Mouse (Mus musculus) hindbrain, embryonic 16.5 days (tissue): ENCODE data around the gene Cd248. TPM values are rescaled to one million over a fixed set of nuclear protein-coding genes. Genes with fewer than 3 reads are reported as not detected.

Source experiments
- ATAC-seq: fragments of 200-750 bp; cut with Nextera tagmentation; 2 replicates; pipeline ENCODE4 v1.8.0; 2017; ENCODE audit warnings: moderate TSS enrichment, moderate library complexity
- H3K27ac ChIP-seq: fragments of 300-500 bp; sonication (generic); 2 replicates; pipeline ENCODE4 v1.5.1; 2014; ENCODE audit warnings: low read depth, mild to moderate bottlenecking, control low read depth, low read length, moderate library complexity
- H3K27me3 ChIP-seq: fragments of 300-500 bp; sonication (generic); replicated peaks from 2 replicates; pipeline ENCODE4 v1.6.1; 2014; ENCODE audit warnings: low read length; ENCODE audit not compliant: control insufficient read depth, insufficient read depth
- H3K36me3 ChIP-seq: fragments of 300-500 bp; sonication (generic); 2 replicates; pipeline ENCODE4 v1.6.1; 2014; ENCODE audit warnings: mild to moderate bottlenecking, low read length, moderate library complexity, mixed read lengths; ENCODE audit not compliant: control insufficient read depth, insufficient read depth
- H3K4me1 ChIP-seq: fragments of 300-500 bp; sonication (generic); 2 replicates; pipeline ENCODE4 v1.6.1; 2014; ENCODE audit warnings: low read depth, low read length; ENCODE audit not compliant: control insufficient read depth, insufficient read depth
- H3K4me2 ChIP-seq: fragments of 300-500 bp; sonication (generic); 2 replicates; pipeline ENCODE4 v1.6.1; 2014; ENCODE audit warnings: mild to moderate bottlenecking, low read length, control low read depth, moderate library complexity
- H3K4me3 ChIP-seq: fragments of 300-500 bp; sonication (generic); 2 replicates; pipeline ENCODE4 v1.5.1; 2014; ENCODE audit warnings: mild to moderate bottlenecking, low read length, control low read depth, moderate library complexity
- H3K9ac ChIP-seq: fragments of 300-500 bp; sonication (generic); 2 replicates; pipeline ENCODE4 v1.6.1; 2014; ENCODE audit warnings: low read depth, mild to moderate bottlenecking, control low read depth, low read length, moderate library complexity
- H3K9me3 ChIP-seq: fragments of 300-500 bp; sonication (generic); 2 replicates; pipeline ENCODE4 v1.6.1; 2014; ENCODE audit warnings: mild to moderate bottlenecking, low read length, moderate library complexity; ENCODE audit not compliant: control insufficient read depth
- WGBS: fragments of 180-500 bp; shearing (Covaris S2); extraction: QIAGEN DNeasy Blood & Tissue Kit; methylation state at CpG from one replicate; pipeline ENCODE4 v1.1.7; 2014; 5-methylcytosine and 5-hydroxymethylcytosine counted together
- polyA plus RNA-seq: library from polyadenylated mRNA; unstranded; fragments of >200 nt; fragmentation: Nextera tagmentation; extraction: Ambion mirVana; gene quantifications from 2 replicates; pipeline ENCODE4 v1.2.1, GENCODE M21; 2015

The Cd248 gene
- polyA plus RNA-seq, 1 experiment from 2014 or later, result 14.5 TPM

DNA sequence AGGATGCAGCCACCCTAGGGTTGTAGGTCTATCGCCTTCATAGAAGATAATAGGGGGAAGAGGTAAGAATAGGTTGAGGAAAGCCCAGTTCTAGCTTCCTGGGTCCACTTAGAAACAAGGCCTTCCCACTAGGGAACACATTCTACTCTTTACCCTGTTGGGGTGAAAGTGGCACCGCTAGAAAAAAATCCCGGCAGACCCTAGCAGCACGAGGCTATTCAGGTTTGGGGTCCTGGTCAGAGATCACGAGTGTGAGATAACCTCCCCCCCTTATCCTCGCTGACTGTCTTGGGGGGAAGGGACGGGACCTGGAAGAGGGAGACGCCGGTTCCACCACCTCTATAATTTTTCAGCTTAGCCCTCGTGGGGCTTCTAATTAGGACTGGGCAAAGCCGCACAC is 3.2 kb downstream of the Cd248 start:
- Histone ChIP-seq H3K36me3 (no peaks in the 10 kb centered on the region), H3K27ac (peak overlapping the region; percentile 54), H3K9me3 (no peaks in the 10 kb centered on the region), H3K4me3 (peak overlapping the region; percentile 45), H3K27me3 (peaks cover 16% of the 10 kb centered on the region), H3K9ac (peak overlapping the region; percentile 63; the same call in 1 of the 2 replicates), H3K4me1 (peaks cover 25% of the 10 kb centered on the region), H3K4me2 (peak overlapping the region; percentile 81)
- ATAC-seq, result no peak
- WGBS, result 10% methylated on average over 11 of the region's 11 CpGs

DNA sequence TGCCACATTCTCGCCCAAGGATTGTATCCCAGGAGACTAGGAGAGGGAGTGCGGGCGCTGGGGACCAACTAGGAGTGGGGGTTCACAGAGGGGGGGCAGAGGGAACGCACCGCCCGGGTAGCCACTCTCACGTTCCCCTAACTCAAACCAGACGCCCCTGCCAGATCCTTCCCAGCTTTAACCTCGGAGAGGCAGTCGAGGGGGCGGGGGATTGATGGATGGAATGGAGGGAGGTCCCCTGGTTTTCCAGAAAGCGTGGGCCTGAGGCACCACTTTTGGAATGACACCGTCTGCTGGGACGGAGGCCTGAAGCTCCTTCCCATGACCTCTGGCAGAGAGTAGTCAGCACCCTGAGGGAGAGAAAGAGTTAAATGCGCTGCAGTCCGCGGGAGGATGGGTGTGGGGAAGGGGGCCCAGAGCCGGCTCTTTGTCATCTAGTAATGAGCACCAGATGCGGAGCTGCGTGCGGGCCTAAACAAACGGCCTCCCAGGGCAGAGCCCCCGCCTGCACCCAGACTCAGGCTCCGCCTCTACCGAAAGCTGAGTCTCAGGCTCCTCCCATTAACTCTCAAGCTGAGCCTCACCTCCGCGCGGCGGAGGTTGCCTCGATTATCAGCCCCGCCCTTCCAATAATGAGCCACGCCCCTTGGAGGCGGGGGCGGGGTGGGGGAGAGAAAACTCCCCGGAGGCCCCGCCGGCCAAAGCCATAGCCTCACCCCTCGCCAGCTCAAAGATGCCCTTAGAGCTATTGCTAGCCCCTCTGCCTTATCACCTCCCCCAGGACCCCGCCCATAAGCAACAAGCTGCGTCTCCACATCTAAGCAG is 3.9 kb downstream of the Cd248 start:
- peak; percentile 71 for ATAC-seq
- 1% methylated on average over 38 of the region's 40 CpGs for WGBS
- Histone ChIP-seq H3K9ac (peak overlapping the region; percentile 63), H3K4me1 (peaks cover 25% of the 10 kb centered on the region), H3K9me3 (no peaks in the 10 kb centered on the region), H3K4me3 (peak overlapping the region; percentile 45), H3K36me3 (no peaks in the 10 kb centered on the region), H3K27ac (peak overlapping the region; percentile 54), H3K4me2 (peak overlapping the region; percentile 81), H3K27me3 (peaks cover 15% of the 10 kb centered on the region)

DNA sequence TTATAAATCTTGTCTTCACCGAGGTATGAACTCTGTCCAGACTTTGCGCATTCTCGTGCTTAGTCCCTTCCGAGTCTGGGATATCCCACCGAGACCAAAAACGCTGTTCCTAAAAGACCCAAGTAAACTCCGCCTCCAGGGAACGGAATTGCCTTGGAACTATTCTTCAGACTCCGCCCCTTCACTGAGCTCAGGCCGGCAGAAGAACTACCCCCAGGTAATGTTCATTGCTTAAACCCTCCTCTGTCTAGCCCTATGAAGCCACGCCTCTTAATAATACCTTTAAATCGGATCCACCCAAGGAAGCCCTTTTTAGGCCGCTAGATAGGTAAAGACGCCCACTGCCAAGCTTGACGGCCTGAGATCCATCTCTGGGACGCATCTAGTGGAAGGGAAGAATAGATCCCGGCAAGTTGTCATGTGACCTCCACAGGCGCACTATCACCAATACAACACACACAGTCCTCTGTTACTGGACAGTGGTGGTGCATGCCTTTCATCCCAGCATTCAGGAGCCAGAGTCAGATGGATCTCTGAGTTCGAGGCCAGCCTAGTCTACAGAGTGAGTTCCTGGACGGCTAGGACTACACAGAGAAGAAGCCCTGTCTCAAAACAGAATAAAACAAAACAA is 4.6 kb downstream of the Cd248 start:
- Histone ChIP-seq H3K4me2 (peak overlapping the region; percentile 81), H3K36me3 (no peaks in the 10 kb centered on the region), H3K9me3 (no peaks in the 10 kb centered on the region), H3K27me3 (peaks cover 9% of the 10 kb centered on the region), H3K4me1 (peaks cover 23% of the 10 kb centered on the region), H3K9ac (peak overlapping the region; percentile 63; the same call in 1 of the 2 replicates), H3K4me3 (peak overlapping the region; percentile 45), H3K27ac (no peak overlapping the region)
- peak; percentile 7; the same call in 1 of the 2 replicates for ATAC-seq
- WGBS, result 2% methylated on average over 20 of the region's 20 CpGs

DNA sequence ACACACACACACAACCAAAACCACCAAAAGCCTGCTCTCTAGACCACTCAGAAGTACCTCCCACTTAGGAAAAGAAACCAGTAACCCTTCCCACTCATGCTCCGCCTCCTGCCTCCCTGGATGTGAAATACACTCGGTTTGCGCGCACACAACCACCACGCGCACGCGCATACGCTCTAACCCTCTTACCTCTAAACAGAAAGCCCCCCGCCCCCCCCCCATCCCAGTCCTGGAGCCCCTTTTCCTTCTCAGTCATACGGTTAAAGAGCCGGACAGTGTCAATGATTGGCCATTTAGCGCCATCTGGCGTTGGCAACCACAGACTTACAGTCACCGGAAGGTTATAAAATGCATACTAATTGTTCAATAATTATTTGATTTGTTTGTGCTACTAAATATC is 5.2 kb downstream of the Cd248 start:
- Histone ChIP-seq H3K4me2 (peak overlapping the region; percentile 81), H3K36me3 (no peaks in the 10 kb centered on the region), H3K9me3 (no peaks in the 10 kb centered on the region), H3K4me3 (peak overlapping the region; percentile 24), H3K27ac (no peak overlapping the region), H3K4me1 (peaks cover 19% of the 10 kb centered on the region), H3K9ac (no peak overlapping the region), H3K27me3 (peaks cover 9% of the 10 kb centered on the region)
- no peak for ATAC-seq
- WGBS, result 2% methylated on average over 15 of the region's 15 CpGs

DNA sequence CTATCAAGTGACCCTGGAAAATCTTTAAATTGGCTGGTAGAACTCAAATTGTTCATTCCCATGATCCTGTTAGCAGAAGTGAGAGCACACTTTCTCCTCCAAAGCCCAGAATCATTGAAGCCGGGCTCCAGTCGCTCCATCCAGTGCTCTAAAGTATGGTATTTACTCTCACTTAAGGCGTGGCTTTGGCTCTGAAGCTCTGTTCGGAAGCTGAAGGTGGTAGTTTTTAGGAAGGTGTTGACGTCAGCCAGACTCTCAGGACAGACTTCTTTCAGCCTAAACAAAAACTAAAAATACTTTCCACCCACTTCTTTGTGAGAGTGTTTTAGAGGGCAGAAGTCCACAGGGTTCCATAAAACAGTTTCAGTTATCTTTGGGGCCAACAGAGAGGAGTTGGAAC is 5.6 kb downstream of the Cd248 start:
- Histone ChIP-seq H3K9ac (no peak overlapping the region), H3K36me3 (no peaks in the 10 kb centered on the region), H3K27me3 (peaks cover 8% of the 10 kb centered on the region), H3K4me3 (no peak overlapping the region), H3K9me3 (no peaks in the 10 kb centered on the region), H3K27ac (no peak overlapping the region), H3K4me2 (no peak overlapping the region), H3K4me1 (peaks cover 14% of the 10 kb centered on the region)
- ATAC-seq, result no peak
- 47% methylated on average over 5 of the region's 5 CpGs for WGBS

DNA sequence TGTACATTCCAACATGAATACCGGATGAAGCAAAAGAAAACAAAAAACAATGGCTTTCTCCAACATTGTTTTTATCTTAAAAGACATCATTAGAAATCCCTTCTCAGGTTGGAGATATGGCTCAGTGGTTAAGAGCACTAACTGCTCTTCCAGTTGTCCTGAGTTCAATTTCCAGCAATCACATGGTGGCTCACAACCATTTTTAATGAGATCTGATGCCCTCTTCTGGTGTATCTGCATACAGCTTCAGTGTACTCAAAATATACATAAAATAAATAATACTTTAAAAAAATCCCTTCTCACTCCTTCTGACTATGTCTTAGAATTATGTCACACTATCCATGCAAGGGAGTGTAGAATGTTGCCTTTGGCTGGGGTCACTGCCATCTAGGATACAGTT is 11.4 kb downstream of the Cd248 start:
- H3K27ac ChIP-seq, result no peak overlapping the region
- no peaks in the 10 kb centered on the region; the same call in 1 of the 2 replicates for H3K4me1 ChIP-seq
- H3K36me3 ChIP-seq, result peaks cover 4% of the 10 kb centered on the region
- 88% methylated on average over 1 of the region's 1 CpGs for WGBS
- H3K9me3 ChIP-seq, result no peaks in the 10 kb centered on the region
- ATAC-seq, result no peak
- H3K9ac ChIP-seq, result no peak overlapping the region
- peaks cover 36% of the 10 kb centered on the region for H3K27me3 ChIP-seq
- H3K4me3 ChIP-seq, result no peak overlapping the region
- no peak overlapping the region for H3K4me2 ChIP-seq

DNA sequence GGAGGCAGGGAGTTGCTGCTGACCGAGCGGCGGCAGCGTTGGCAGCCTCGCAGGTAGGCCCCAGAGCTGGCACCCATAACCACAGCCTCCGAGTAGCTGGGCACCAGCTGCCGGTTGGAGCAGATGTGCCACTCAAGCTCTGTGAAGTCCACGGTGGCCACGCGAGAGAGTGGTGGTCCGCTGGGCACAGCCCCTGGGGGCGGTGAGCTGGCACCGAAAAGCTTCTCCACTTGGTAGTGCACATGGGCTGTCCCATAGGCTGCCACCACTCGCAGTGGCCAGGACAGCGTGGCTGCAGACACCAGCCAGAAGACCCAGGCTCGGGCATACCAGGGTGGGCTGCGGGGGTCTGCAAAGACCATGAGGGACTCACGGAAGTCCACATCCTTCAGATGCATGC is 14.1 kb downstream of the Cd248 start:
- H3K36me3 ChIP-seq, result peaks cover 4% of the 10 kb centered on the region
- no peak for ATAC-seq
- H3K9ac ChIP-seq, result no peak overlapping the region
- H3K4me2 ChIP-seq, result no peak overlapping the region
- 69% methylated on average over 17 of the region's 18 CpGs for WGBS
- peaks cover 42% of the 10 kb centered on the region for H3K27me3 ChIP-seq
- no peak overlapping the region for H3K27ac ChIP-seq
- no peaks in the 10 kb centered on the region for H3K9me3 ChIP-seq
- no peak overlapping the region for H3K4me3 ChIP-seq
- H3K4me1 ChIP-seq, result peaks cover 3% of the 10 kb centered on the region

DNA sequence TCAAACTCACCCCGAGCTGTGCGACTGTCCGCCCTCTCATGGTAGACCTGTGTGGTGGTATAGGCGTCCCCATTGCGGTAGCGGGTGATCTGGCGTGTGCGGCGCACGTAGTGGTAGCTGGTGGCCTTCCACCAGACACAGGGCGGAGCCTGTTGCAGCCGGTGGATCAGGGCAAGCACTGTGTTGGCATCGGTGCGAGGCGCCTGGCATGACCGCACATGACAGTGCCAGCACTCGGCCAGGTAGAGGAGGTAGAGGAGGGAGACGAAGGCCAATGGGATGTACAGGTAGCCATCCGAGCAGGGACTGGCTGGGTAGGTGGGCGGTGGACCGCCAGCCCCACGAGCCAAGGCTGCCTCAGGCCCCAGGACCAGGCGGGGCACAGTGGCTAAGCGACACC is 14.7 kb downstream of the Cd248 start:
- Histone ChIP-seq H3K4me1 (peaks cover 7% of the 10 kb centered on the region), H3K4me3 (no peak overlapping the region), H3K27me3 (peaks cover 42% of the 10 kb centered on the region), H3K9me3 (no peaks in the 10 kb centered on the region), H3K36me3 (peaks cover 4% of the 10 kb centered on the region), H3K27ac (no peak overlapping the region), H3K4me2 (no peak overlapping the region), H3K9ac (no peak overlapping the region)
- no peak for ATAC-seq
- WGBS, result 78% methylated on average over 24 of the region's 24 CpGs
